Mouse (Mus musculus) forebrain, postnatal 0 days (tissue): ENCODE measurements at regions not wholly inside any gene's neighbourhood (a gene's known extent, or its start where the extent isn't known, plus 50 kb on each side); places are given as distances from the start of the nearest gene placed in this dataset.
"Not testable (repeated sequence)": the region's sequence is repeated elsewhere in the genome, so short reads cannot be mapped to it uniquely, and the experiment has no call there.

Experiments
- ATAC-seq: fragments of 200-750 bp; cut with Nextera tagmentation; 2 replicates; pipeline ENCODE4 v1.8.0; 2017; ENCODE audit warnings: mild to moderate bottlenecking, moderate library complexity
- DNase-seq: peaks from one replicate; pipeline ENCODE4 v3.0.0-alpha.2; 2015
- H3K27ac ChIP-seq: fragments of 300-500 bp; sonication (generic); 2 replicates; pipeline ENCODE4 v1.5.1; 2014; ENCODE audit warnings: low read depth, mild to moderate bottlenecking, antibody characterized with exemption, low read length, moderate library complexity, mixed read lengths
- H3K27me3 ChIP-seq: fragments of 300-500 bp; sonication (generic); 2 replicates; pipeline ENCODE4 v1.6.1; 2014; ENCODE audit warnings: mild to moderate bottlenecking, low read length, mixed read lengths; ENCODE audit not compliant: insufficient read depth
- H3K36me3 ChIP-seq: fragments of 300-500 bp; sonication (generic); 2 replicates; pipeline ENCODE4 v1.6.1; 2014; ENCODE audit warnings: mild to moderate bottlenecking, moderate library complexity; ENCODE audit not compliant: insufficient read depth
- H3K4me1 ChIP-seq: fragments of 300-500 bp; sonication (generic); 2 replicates; pipeline ENCODE4 v1.6.1; 2014; ENCODE audit warnings: antibody characterized with exemption; ENCODE audit not compliant: insufficient read depth
- H3K4me2 ChIP-seq: fragments of 300-500 bp; sonication (generic); 2 replicates; pipeline ENCODE4 v1.6.1; 2014; ENCODE audit warnings: low read depth, mild to moderate bottlenecking, moderate library complexity
- H3K4me3 ChIP-seq: fragments of 300-500 bp; sonication (generic); 2 replicates; pipeline ENCODE4 v1.5.1; 2014; ENCODE audit warnings: low read depth, low read length, mixed read lengths
- H3K9ac ChIP-seq: fragments of 300-500 bp; sonication (generic); 2 replicates; pipeline ENCODE4 v1.6.1; 2014; ENCODE audit warnings: mild to moderate bottlenecking
- H3K9me3 ChIP-seq: fragments of 300-500 bp; sonication (generic); 2 replicates; pipeline ENCODE4 v1.6.1; 2016; ENCODE audit warnings: low read length
- CTCF ChIP-seq: sonication (generic); IDR thresholded peaks from 2 replicates; pipeline ENCODE4 v1.5.1; 2016; ENCODE audit warnings: antibody characterized with exemption, control low read depth, low read depth
- WGBS: fragments of 180-500 bp; shearing (Covaris S2); extraction: QIAGEN DNeasy Blood & Tissue Kit; methylation state at CpG from one replicate; pipeline ENCODE4 v1.1.7; 2014; 5-methylcytosine and 5-hydroxymethylcytosine counted together

DNA sequence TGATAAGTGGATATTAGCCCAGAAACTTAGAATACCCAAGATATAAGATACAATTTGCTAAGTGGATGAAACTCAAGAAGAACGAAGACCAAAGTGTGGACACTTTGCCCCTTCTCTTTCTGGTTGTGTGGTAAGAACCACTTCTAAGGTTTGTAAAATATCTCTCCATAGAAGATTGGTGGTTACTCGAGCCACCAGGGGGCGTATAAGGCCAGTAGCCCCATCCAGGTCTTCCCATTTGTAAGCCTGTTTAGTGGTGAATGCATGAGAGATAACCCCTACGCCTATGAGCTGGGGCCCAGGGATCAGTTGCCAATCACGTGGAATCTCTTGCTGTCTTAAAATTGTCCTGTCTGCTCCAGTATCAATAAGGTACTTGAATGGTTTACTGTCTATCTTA, 349.3 kb upstream of the Tacstd2 start:
- ATAC-seq (no peak), DNase-seq (no peak)
- no peak for TF ChIP-seq CTCF
- no peaks in the 10 kb centered on the region for H3K4me1 ChIP-seq
- H3K27me3 ChIP-seq: no peaks in the 10 kb centered on the region
- H3K9me3 ChIP-seq: no peaks in the 10 kb centered on the region
- no peak overlapping the region for H3K27ac ChIP-seq
- H3K4me2 ChIP-seq: no peak overlapping the region
- 92% methylated on average over 5 of the region's 5 CpGs for WGBS
- H3K36me3 ChIP-seq: no peaks in the 10 kb centered on the region
- H3K4me3 ChIP-seq: no peak overlapping the region
- no peak overlapping the region for H3K9ac ChIP-seq

DNA sequence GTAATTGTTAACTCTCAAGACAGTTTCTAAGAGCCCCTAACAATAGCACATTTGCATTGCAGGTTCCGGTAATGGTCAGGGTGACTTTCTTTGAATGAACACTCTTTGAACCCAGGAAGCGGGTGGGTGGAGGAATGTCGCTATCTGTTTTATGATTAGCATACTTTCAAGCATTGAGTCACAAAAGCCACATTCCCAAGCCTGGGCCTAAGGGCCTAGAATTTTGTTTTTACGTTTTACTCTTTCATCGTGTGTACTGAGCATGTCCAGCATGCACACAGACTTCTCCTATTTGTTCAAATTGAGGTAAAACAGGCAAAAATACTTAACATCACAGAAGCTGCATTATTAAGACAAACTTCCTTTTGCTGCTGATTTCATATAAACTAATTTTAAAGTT, 345.9 kb upstream of the Tacstd2 start:
- not testable (repeated sequence) for ATAC-seq, H3K27me3 ChIP-seq, H3K4me1 ChIP-seq, H3K4me2 ChIP-seq, DNase-seq, H3K9ac ChIP-seq, H3K36me3 ChIP-seq, H3K9me3 ChIP-seq, H3K27ac ChIP-seq, H3K4me3 ChIP-seq
- 92% methylated on average over 4 of the region's 5 CpGs for WGBS

DNA sequence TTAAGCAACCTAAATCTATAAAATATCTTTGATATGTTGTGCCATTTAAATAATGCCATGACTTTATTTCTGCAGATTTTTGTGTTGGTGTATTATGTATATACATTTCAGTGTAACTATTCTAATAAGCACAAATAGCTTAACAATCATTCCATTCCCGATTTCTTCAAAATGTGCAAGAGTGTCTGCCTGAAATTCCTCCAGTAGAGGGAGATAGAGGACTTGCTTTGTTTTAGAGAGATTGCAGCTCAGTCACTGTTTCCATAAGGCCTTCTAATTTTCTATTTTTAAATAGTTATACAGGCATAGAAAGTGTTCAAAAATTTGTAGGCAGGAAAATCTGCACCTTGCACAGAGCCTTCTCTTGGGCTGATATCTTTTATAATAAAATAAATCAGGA, 322.3 kb upstream of the Tacstd2 start:
- 25% methylated on average over 1 of the region's 1 CpGs for WGBS
- H3K4me2 ChIP-seq: not testable (repeated sequence)

DNA sequence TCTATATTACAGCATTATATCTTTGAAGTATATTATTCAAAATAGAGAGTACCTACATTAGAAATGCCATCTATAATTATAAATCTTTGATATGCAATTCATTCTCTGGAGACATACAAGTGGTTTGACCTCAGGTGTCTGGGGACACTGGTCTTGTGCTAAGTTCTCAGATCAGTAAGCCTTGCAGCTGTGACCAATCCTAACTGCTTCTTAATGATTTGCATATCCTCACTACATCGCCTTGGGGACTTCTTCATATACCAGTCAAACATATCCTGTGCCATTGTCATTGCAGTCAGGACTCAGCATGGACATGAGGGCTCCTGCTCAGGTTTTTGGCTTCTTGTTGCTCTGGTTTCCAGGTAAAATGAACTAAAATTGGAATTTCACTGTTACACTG, 303.9 kb upstream of the Tacstd2 start:
- H3K4me2 ChIP-seq, H3K36me3 ChIP-seq, H3K27me3 ChIP-seq, ATAC-seq, DNase-seq, H3K4me1 ChIP-seq, H3K9ac ChIP-seq, H3K9me3 ChIP-seq, H3K27ac ChIP-seq, H3K4me3 ChIP-seq: not testable (repeated sequence)
- WGBS: 76% methylated on average over 1 of the region's 1 CpGs

More for the DNA sequence above, 322.3 kb upstream of the Tacstd2 start:
- ATAC-seq (peak; percentile 58; the same call in 1 of the 2 replicates), DNase-seq (peak; percentile 0)
- peak; percentile 51 for TF ChIP-seq CTCF
- H3K36me3 ChIP-seq, H3K9me3 ChIP-seq, H3K9ac ChIP-seq, H3K4me3 ChIP-seq, H3K4me1 ChIP-seq, H3K27me3 ChIP-seq, H3K27ac ChIP-seq: not testable (repeated sequence)

DNA sequence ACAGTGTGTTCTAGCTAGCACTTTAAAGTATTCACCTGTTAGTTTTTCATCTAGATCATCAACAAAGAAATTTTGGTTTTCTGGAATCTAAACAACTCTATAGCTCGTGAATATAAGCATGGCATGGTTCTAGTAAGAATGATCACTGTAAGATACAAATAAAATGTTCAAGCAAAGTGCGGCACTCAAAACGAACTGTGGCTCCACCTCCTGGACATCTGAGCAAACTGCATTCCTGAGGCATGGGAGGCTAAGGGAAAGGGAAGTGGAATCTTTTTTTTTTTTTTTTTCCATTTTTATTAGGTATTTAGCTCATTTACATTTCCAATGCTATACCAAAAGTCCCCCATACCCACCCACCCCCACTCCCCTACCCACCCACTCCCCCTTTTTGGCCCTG, 276.9 kb upstream of the Tacstd2 start:
- H3K9me3 ChIP-seq, H3K4me3 ChIP-seq, H3K27ac ChIP-seq, H3K4me1 ChIP-seq, H3K36me3 ChIP-seq, H3K4me2 ChIP-seq, H3K27me3 ChIP-seq, H3K9ac ChIP-seq: not testable (repeated sequence)
- 15% methylated on average over 3 of the region's 3 CpGs for WGBS
- peak; percentile 62; the same call in 1 of the 2 replicates for ATAC-seq
- DNase-seq: peak; percentile 54
- TF ChIP-seq CTCF: peak; percentile 69

DNA sequence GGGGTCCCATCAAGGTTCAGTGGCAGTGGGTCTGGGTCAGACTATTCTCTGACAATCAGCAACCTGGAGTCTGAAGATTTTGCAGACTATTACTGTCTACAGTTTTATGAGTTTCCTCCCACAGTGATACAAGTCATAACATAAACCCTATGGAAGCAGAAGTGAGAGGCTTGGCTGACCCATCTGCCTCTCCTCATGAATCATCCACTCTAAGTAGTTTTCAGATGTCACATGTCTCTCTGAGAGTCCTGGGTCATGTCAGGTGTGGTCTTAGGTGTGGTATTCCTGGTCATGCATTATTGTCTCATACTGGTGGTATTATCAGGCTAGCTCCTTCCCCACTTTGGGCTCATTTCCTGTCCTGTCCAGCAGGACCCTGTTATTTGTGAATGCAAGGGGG, 255.8 kb upstream of the Tacstd2 start:
- H3K27me3 ChIP-seq: no peaks in the 10 kb centered on the region
- H3K36me3 ChIP-seq: no peaks in the 10 kb centered on the region
- no peak for DNase-seq
- no peak overlapping the region for H3K9ac ChIP-seq
- H3K4me3 ChIP-seq: no peak overlapping the region
- no peaks in the 10 kb centered on the region for H3K9me3 ChIP-seq
- no peak for TF ChIP-seq CTCF
- no peak for ATAC-seq
- no peak overlapping the region for H3K27ac ChIP-seq
- H3K4me2 ChIP-seq: no peak overlapping the region
- no peaks in the 10 kb centered on the region for H3K4me1 ChIP-seq

DNA sequence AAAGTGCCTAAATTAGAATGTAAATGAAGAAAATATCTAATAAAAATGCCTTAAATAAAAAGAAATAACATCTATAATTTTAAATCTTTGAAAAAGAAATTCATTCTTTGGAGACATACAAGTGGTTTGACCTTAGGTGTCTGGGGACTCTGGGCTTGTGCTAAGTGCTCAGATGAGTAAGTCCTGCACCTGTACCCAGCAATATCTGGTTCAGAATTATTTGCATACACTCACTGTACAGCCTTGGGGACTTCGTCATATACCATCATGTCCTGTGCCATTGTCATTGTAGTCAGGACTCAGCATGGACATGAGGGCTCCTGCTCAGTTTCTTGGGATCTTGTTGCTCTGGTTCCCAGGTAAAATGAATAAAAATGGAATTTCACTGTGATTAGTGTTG, 255.1 kb upstream of the Tacstd2 start:
- no peak overlapping the region for H3K9ac ChIP-seq
- no peaks in the 10 kb centered on the region for H3K4me1 ChIP-seq
- no peak overlapping the region for H3K27ac ChIP-seq
- DNase-seq: no peak
- H3K4me2 ChIP-seq: no peak overlapping the region
- no peak for ATAC-seq
- H3K36me3 ChIP-seq: no peaks in the 10 kb centered on the region
- no peaks in the 10 kb centered on the region for H3K27me3 ChIP-seq
- 92% methylated on average over 1 of the region's 1 CpGs for WGBS
- H3K4me3 ChIP-seq: no peak overlapping the region
- TF ChIP-seq CTCF: no peak
- no peaks in the 10 kb centered on the region for H3K9me3 ChIP-seq

DNA sequence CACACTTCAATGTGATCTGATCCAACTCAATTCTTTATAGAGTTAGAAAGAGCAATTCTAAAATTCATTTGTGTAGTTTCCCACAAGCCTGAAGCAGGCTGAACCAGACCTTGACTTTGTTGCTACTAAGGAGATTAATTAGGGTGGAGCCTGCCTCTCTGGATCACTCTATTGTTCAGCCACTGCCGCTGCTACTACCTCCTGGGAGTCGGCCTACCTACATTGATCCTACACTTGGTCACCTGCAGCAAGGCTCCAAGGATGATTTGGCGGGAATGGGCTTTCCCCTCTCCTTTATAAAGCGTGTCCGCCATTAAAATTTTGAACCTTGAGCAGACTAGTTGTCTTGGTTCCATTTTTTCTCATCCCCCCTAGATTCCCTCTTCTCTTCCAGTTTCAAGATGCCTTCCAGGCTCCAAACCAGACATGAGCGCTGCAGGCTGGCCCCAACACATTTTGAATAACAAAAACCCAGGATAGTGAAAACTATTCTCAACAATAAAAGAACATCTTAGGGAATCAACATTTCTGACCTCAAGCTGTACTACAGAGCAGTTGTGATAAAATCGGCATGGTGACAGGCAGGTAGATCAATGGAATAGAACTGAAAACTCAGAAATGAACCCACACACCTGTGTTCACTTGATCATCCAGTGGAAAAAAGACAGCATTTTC, 251.6 kb upstream of the Tacstd2 start:
- no peaks in the 10 kb centered on the region for H3K27me3 ChIP-seq
- no peak overlapping the region for H3K27ac ChIP-seq
- H3K36me3 ChIP-seq: no peaks in the 10 kb centered on the region
- DNase-seq (no peak), ATAC-seq (no peak)
- no peaks in the 10 kb centered on the region for H3K9me3 ChIP-seq
- no peak overlapping the region for H3K9ac ChIP-seq
- WGBS: 67% methylated on average over 7 of the region's 7 CpGs
- H3K4me1 ChIP-seq: no peaks in the 10 kb centered on the region
- H3K4me3 ChIP-seq: no peak overlapping the region
- no peak for TF ChIP-seq CTCF
- H3K4me2 ChIP-seq: no peak overlapping the region
